Mouse (Mus musculus) hindbrain, embryonic 11.5 days (tissue): ENCODE data around the gene Tec. TPM values are rescaled to one million over a fixed set of nuclear protein-coding genes. Genes with fewer than 3 reads are reported as not detected.

Source experiments
- ATAC-seq: fragments of 200-750 bp; cut with Nextera tagmentation; 2 replicates; pipeline ENCODE4 v1.8.0; 2017; ENCODE audit warnings: mild to moderate bottlenecking, moderate TSS enrichment, moderate library complexity; ENCODE audit not compliant: low FRiP score
- DNase-seq: peaks from one replicate; pipeline ENCODE4 v3.0.0-alpha.2; 2015; ENCODE audit warnings: low spot score
- H3K27ac ChIP-seq: fragments of 300-500 bp; sonication (generic); 2 replicates; pipeline ENCODE4 v1.5.1; 2014; ENCODE audit warnings: mild to moderate bottlenecking, low read depth, low read length
- H3K27me3 ChIP-seq: fragments of 300-500 bp; sonication (generic); 2 replicates; pipeline ENCODE4 v1.6.1; 2014; ENCODE audit warnings: mild to moderate bottlenecking, low read length, moderate library complexity, mixed read lengths; ENCODE audit not compliant: control insufficient read depth, insufficient read depth
- H3K36me3 ChIP-seq: fragments of 300-500 bp; sonication (generic); 2 replicates; pipeline ENCODE4 v1.6.1; 2014; ENCODE audit warnings: mild to moderate bottlenecking, low read length, moderate library complexity, mixed read lengths; ENCODE audit not compliant: control insufficient read depth, insufficient read depth
- H3K4me1 ChIP-seq: fragments of 300-500 bp; sonication (generic); replicated peaks from 2 replicates; pipeline ENCODE4 v1.6.1; 2014; ENCODE audit warnings: low read length, mixed read lengths; ENCODE audit not compliant: control insufficient read depth, insufficient read depth
- H3K4me2 ChIP-seq: fragments of 300-500 bp; sonication (generic); replicated peaks from 2 replicates; pipeline ENCODE4 v1.6.1; 2014; ENCODE audit warnings: mild to moderate bottlenecking, low read depth, low read length
- H3K4me3 ChIP-seq: fragments of 300-500 bp; sonication (generic); 2 replicates; pipeline ENCODE4 v1.5.1; 2014; ENCODE audit warnings: low read depth, low read length
- H3K9ac ChIP-seq: fragments of 300-500 bp; sonication (generic); 2 replicates; pipeline ENCODE4 v1.6.1; 2014; ENCODE audit warnings: low read depth, low read length
- H3K9me3 ChIP-seq: fragments of 300-500 bp; sonication (generic); 2 replicates; pipeline ENCODE4 v1.6.1; 2016; ENCODE audit warnings: low read length; ENCODE audit not compliant: control insufficient read depth
- WGBS: fragments of 180-500 bp; shearing (Covaris S2); extraction: QIAGEN DNeasy Blood & Tissue Kit; methylation state at CpG from one replicate; pipeline ENCODE4 v1.1.7; 2014; 5-methylcytosine and 5-hydroxymethylcytosine counted together
- polyA plus RNA-seq: library from polyadenylated mRNA; unstranded; fragments of >200 nt; fragmentation: Nextera tagmentation; extraction: Ambion mirVana; gene quantifications from 2 replicates; pipeline ENCODE4 v1.2.1, GENCODE M21; 2014

The Tec gene
- polyA plus RNA-seq, 1 experiment from 2014 or later: 5.3 TPM

DNA sequence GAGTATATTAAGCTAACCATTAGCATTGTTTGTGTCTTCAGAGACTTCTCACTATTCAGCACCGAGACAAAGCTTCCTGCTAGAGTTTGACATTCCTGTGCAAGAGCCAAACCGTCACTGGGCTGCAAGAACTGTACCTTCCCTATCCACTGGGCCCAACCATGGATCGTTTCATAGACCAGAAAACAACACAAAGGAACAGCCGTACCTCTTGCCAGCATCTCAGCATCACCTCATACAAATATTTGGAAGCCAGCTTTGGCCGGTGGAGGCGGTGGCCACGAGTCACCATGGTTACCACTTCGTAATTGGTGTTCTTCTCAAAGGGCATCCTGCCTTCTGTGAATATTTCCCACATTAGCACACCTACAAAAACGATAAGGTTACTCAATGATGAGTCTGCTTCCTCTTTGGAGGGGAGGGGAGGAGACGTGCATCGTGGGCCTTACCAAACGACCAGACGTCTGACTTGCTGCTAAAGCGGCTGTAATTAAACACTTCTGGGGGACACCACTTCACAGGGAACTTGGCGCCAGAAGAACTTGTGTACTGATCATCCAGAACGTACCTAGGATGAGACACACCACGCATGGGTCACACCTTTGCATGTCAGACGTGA, 111.0 kb downstream of the Tec start:
- Histone ChIP-seq H3K4me1 (no peaks in the 10 kb centered on the region), H3K4me2 (no peak overlapping the region), H3K4me3 (no peak overlapping the region), H3K27me3 (no peaks in the 10 kb centered on the region), H3K9ac (no peak overlapping the region), H3K36me3 (no peaks in the 10 kb centered on the region), H3K9me3 (no peaks in the 10 kb centered on the region), H3K27ac (no peak overlapping the region)
- no peak for ATAC-seq
- WGBS: 81% methylated on average over 18 of the region's 18 CpGs
- no peak for DNase-seq

DNA sequence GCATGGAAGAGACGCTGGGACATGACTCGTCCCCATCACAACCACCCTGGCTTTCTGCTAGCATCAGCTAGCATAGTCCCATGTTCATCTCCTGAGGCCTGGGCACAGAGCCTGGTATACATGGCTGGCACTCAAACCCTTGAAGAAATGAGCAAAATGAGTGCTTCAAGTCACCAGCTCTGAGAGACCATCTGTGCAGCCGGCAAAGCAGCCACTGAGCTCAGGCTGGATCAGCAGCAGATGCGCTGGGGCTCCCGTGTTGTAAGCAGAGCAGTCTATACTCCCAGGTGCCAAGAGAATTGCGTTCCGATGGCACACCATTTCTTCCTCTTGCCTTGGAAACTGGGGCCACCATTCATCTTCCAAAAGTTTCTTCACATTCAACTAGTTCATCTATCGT, 112.3 kb downstream of the Tec start:
- Histone ChIP-seq H3K4me3 (no peak overlapping the region), H3K27me3 (no peaks in the 10 kb centered on the region), H3K9me3 (no peaks in the 10 kb centered on the region), H3K36me3 (no peaks in the 10 kb centered on the region), H3K9ac (no peak overlapping the region), H3K4me2 (no peak overlapping the region), H3K4me1 (no peaks in the 10 kb centered on the region), H3K27ac (no peak overlapping the region)
- DNase-seq (no peak), ATAC-seq (no peak)
- WGBS: 87% methylated on average over 8 of the region's 8 CpGs

DNA sequence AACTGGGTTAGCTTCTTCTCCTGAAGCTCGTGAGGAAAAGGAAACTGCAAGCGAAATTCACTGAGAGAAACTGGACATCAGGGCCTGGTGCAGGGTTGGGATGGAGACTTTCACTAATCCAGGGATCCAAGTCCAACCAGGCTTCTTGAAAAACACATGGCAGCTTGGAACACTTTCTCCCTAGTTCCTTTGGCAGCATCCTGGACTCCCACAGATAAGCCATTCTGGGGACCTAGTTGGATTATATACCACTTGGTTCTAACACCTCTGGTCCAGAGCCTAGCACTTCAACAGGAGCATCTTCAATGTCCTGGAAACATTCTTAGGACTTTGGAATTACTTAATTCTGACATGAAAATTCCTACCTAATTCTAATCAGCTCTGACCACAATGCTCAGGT, 113.2 kb downstream of the Tec start:
- Histone ChIP-seq H3K4me1 (no peaks in the 10 kb centered on the region), H3K9ac (no peak overlapping the region), H3K4me3 (no peak overlapping the region), H3K9me3 (no peaks in the 10 kb centered on the region), H3K27me3 (no peaks in the 10 kb centered on the region), H3K4me2 (no peak overlapping the region), H3K36me3 (no peaks in the 10 kb centered on the region), H3K27ac (no peak overlapping the region)
- 83% methylated on average over 2 of the region's 2 CpGs for WGBS
- no peak for DNase-seq
- ATAC-seq: no peak

DNA sequence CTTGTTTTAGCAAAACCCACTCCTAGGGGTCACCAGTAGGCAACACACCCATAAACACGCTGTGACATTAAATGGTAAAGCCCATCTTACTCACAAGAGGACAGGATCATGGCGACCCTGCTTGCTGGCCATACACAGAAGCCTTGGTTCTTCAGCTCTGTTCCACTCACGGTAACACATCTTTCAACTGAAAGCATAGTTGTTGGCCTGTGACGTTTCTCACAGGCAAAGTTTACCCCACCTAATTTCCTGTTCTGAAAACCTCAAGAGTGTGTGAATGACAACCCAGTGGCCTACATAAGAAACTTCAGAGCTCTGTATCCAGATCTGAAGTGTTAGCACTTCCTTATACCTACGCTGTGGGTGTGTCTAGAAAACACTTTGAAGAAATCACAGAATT, 115.7 kb downstream of the Tec start, which contains the start of gene Txk:
Txk (minus strand) TSS at position 193 of the 400 bp plus-strand sequence.
- no peak within 1 kb of the TSS for H3K4me2 ChIP-seq
- 87% methylated on average over 5 of the region's 5 CpGs for WGBS

DNA sequence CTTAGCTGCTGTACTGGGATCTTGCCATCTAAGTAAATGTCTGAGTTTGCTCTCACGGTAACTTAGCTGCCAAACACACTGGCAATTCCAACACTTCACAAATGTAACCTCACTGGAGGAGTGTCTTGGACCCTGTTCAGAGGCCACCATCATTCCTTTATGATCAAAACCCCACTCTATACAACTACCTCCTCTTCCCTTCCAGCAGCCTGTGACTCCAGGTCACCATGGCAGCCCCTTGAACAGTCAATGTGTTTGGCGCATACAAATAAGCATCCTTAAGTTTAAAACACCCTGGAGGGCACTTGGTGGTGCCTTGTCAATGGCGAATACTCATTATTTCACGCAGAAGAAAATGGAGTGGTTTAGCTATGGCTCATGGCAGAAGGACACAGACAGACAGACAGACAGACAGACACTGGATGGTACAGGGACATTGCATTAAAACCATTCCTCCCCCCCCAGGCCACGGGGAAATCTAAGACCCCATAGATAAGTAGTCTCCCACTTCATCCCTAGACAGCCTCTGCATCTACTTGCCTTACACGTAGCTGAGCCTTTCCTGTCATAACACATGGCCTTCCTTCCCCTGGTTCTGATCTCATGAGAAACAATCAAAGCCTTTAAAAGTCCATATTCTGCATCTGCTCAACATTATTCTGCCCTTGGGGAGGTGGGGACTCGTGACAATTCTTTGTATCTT, 117.1 kb downstream of the Tec start:
- Histone ChIP-seq H3K36me3 (no peaks in the 10 kb centered on the region), H3K4me2 (no peak overlapping the region), H3K4me1 (no peaks in the 10 kb centered on the region), H3K27ac (no peak overlapping the region), H3K27me3 (no peaks in the 10 kb centered on the region), H3K4me3 (no peak overlapping the region), H3K9ac (no peak overlapping the region), H3K9me3 (no peaks in the 10 kb centered on the region)
- no peak for ATAC-seq
- WGBS: 86% methylated on average over 7 of the region's 7 CpGs
- no peak for DNase-seq

More for the DNA sequence above, 115.7 kb downstream of the Tec start, which contains the start of gene Txk:
- no peak within 1 kb of the TSS for H3K4me3 ChIP-seq
- no peak within 1 kb of the TSS for H3K9ac ChIP-seq
- no peaks in the 10 kb centered on the region for H3K27me3 ChIP-seq
- H3K4me1 ChIP-seq: no peaks in the 10 kb centered on the region
- ATAC-seq (no peak), DNase-seq (no peak)
- H3K27ac ChIP-seq: no peak within 1 kb of the TSS
- H3K36me3 ChIP-seq: no peaks in the 10 kb centered on the region
- H3K9me3 ChIP-seq: no peaks in the 10 kb centered on the region

DNA sequence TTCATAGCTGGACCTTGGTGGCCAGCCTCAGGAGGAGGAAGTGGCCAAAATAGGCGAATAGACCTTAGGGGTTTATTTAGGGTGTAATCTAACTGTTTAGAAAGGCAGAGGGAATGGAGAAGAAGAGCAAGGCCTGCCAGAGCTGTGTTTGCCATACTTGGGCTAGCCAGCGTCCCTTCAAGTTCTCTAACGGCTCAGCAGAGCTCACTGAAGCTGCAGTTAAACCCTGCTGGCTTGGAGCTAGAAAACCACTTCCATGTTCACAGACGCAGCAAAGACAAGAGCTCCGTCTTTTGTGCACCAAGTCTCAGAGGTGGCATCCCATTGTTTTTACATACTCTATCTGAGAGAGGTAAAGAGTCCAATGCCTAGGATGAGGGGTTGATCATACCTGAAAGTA, 118.1 kb downstream of the Tec start:
- Histone ChIP-seq H3K36me3 (no peaks in the 10 kb centered on the region), H3K27ac (no peak overlapping the region), H3K9me3 (no peaks in the 10 kb centered on the region), H3K27me3 (no peaks in the 10 kb centered on the region), H3K4me1 (no peaks in the 10 kb centered on the region), H3K4me2 (no peak overlapping the region), H3K4me3 (no peak overlapping the region), H3K9ac (no peak overlapping the region)
- ATAC-seq (no peak), DNase-seq (no peak)
- 85% methylated on average over 5 of the region's 5 CpGs for WGBS

DNA sequence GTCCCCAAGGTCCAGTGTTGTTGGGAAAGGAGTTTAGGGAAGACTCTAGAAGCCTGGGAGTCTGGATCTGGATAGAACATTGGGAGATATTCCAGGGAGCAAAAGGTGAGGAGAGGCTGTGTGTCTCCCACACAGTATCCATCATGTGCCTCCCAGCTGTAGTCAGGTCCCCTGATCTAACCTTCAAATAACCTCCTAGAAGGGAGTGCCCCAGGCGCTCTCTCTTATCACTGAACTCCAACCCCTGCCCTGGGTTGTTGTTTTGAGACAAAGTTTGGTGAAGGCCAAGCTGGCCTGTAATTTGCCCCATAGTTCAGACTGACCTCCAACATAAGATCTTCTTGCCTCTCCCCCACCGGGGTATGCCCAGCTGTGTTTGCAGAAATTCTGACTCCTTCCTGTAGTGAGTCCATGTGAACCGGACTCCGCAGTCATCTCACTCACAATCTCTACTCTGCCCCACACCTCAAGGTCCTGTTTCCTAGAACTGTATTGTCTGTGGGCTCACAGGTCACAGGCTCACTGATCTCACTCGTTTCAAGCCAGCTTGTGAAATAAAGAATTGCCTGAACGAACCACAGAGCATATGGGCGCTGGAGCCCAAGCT, 119.5 kb downstream of the Tec start:
- Histone ChIP-seq H3K9me3 (no peaks in the 10 kb centered on the region), H3K4me3 (no peak overlapping the region), H3K9ac (no peak overlapping the region), H3K36me3 (no peaks in the 10 kb centered on the region), H3K4me1 (no peaks in the 10 kb centered on the region), H3K4me2 (no peak overlapping the region), H3K27ac (no peak overlapping the region), H3K27me3 (no peaks in the 10 kb centered on the region)
- WGBS: 79% methylated on average over 7 of the region's 7 CpGs
- DNase-seq: no peak
- ATAC-seq: no peak

DNA sequence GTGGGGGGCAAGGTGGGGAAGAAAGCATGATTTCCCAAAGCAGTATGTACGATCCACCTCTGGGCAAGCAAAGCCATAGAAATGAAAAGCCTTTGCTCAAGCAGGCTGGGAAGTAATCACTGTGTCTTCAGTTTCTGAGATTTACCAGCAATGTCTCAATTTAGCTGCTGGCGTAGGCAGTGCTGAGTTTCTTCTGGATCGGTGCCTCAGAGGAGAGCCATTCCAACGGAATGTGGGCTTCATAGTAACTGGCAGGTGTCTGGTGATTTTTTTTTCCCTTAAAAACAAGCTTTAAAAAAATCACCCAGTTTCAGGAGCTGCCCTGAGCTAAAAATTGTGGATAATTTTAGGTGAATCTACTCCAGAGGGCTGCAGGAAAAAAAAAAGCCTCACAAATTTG, 120.9 kb downstream of the Tec start:
- H3K4me3 ChIP-seq: no peak overlapping the region
- H3K4me1 ChIP-seq: no peaks in the 10 kb centered on the region
- no peak overlapping the region for H3K4me2 ChIP-seq
- no peak overlapping the region for H3K9ac ChIP-seq
- no peaks in the 10 kb centered on the region for H3K9me3 ChIP-seq
- WGBS: 94% methylated on average over 4 of the region's 4 CpGs
- DNase-seq: no peak
- ATAC-seq: no peak
- H3K27me3 ChIP-seq: no peaks in the 10 kb centered on the region
- H3K27ac ChIP-seq: no peak overlapping the region
- no peaks in the 10 kb centered on the region for H3K36me3 ChIP-seq

DNA sequence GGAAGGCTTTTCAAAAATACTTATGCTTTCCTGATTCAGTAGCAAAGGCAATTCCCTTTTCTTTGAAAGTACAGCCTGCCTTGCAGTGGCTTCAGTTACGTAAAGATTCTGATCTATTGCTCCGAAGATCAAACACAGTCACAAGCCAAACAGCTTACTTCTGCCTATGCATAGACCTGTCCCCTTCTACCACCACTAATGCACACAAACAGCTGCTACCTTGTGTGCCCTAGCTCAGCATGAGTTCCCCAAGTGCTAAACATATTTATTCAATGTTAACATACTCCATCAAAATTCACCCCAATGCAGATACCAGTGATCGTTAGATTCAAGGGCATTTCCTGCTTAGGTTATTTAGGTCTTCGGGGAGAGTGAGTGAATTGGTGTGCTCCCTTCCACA, 121.8 kb downstream of the Tec start:
- no peak overlapping the region for H3K9ac ChIP-seq
- no peak overlapping the region for H3K4me2 ChIP-seq
- H3K27me3 ChIP-seq: no peaks in the 10 kb centered on the region
- DNase-seq: no peak
- ATAC-seq: no peak
- no peaks in the 10 kb centered on the region for H3K36me3 ChIP-seq
- H3K9me3 ChIP-seq: no peaks in the 10 kb centered on the region
- H3K4me1 ChIP-seq: no peaks in the 10 kb centered on the region
- 88% methylated on average over 4 of the region's 4 CpGs for WGBS
- no peak overlapping the region for H3K4me3 ChIP-seq
- no peak overlapping the region for H3K27ac ChIP-seq
